Mouse (Mus musculus) central nervous system, embryonic 18 days (tissue): Measurements from ENCODE around the gene Dlat. TPM values are rescaled to one million over a fixed set of nuclear protein-coding genes. Genes with fewer than 3 reads are reported as not detected.

ENCODE experiments used
- polyA plus RNA-seq: library from polyadenylated mRNA; depleted of rRNA; stranded (reverse); fragments of >200 nt; gene quantifications from 2 replicates; pipeline ENCODE4 v1.2.3, GENCODE M21; 2012; rRNA removed

Dlat gene
- 34.1 and 40.0 TPM in 2 replicates for polyA plus RNA-seq

DNA sequence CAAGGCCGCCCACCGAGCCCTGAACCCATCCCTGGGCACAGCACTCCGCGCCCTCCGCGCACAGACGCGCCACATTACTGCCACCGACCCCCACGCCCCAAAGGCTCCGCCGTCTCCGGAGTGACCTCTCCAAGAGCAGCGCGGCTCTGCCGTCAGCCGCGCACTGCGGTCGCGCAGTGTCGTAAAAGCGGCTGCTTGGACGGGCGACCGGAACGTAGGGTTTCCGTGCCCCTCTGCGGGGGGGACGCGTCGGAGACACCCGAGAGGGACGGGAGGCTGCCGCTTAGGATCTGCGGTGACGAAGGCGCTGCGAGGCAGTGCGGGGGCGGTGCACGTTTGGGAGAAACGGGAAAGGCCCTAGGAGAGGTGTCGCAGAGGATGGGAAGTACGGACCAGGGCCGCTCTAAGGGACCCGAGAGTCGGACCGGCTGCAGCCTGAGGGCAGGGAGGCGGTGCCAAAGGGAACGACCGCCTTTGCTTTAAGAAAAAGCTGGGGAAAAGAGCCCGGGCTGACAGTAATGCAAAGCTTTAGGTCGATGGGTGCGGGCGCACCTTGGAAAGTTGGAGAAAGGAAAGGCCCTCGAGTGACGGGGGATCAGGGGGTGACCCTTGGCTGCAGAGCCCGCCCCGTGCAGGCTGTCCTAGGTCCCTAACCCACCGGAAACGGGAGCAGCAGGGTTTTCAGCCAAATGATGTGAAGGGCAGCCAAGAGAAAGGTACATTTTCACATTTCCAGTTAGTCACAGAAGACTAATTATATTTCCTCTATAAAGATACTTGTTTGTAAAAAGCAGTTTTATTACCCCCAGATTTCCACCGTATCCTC lies at the start of gene Dlat:
TSS of gene Dlat (minus strand) at position 389 of the 826 bp plus-strand sequence.

DNA sequence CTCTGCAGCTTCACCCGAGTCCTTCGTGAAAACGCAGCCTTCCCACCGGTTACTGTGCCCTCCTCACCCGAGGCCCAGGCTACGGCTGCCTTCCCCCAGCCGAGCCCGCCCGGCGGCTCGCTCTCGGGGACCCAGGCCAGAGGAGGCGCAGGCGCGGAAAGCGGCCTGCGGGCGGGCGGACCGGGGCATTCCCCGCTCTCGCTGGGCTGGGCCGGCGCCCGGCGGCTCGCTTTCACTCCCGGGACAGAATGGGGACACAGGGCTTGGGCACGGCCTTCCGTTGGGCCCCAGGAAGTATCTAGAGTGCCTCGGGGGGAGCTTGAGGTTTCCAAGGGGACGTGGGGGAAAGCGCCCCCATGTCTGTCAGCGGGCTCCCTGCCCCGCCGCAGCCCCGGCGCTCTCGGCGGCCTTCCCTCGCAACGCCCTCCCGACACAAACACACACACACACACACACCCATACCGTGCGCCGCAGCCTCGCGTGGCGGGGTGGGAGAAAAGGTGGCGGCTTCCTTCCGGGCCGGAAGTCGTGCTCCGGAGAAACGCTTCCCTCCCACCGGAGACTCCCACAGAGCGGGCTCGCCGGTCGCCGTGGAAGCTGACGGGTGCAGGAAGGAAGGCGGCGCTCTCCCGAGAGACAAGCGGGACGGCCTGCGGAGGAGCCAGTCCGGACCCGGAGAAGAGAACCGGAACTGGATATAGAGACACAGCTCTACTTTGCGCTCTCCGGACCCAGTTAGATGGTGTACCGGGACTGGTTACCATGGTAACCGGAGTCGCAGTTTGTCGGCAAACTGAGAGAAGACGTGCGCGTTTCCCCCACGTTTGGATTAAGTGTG lies 42.6 kb downstream of the Dlat start, which contains the start of the genes Pih1d2 and Nkapd1:
TSS of gene Pih1d2 (plus strand) at position 556 of the 838 bp plus-strand sequence.
TSS of gene Nkapd1 (minus strand) at position 699 of the 838 bp plus-strand sequence.

DNA sequence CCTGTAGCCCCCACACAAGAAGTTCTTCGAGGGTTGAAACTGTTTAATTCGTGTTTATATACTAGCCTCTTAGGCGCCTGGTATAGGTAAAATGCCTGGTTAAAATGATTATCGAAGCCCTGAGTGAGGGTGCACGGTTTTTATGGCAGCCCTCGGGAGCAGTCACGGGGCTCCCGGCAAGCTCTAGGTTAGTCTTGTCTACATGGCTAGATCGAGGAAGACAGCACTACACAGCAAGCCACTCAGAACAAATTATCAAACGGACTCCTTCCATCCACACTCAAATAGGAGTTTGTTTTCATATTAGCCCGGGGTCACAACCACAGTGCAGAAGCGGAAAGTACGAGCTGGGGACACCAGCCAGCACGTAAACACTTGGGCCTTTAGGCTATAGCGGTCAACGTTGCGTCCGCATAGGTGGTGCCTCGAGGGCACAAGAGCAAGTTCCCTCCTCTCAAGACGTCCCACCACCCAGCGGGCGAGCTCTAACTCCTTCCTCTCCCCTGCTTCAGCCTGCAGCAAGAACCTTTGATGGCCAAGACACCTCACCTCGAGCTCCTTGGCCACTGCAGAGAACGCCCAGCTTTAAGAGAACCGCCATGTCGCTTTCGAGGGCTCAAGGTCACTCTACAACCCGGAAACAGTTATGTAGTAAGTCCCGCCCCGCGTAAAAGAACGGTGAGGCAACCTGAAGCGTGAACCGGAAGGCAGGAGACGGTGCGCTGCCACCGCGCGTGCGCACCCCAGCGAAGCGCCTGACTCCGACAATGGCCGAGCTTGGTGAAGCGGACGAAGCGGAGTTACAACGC lies 56.2 kb downstream of the Dlat start, which contains the start of the genes Sdhd and Timm8b:
TSS of gene Sdhd (minus strand) at position 624 of the 809 bp plus-strand sequence.
TSS of gene Timm8b (plus strand) at position 722 of the 809 bp plus-strand sequence.

Other genes with a start within 250 kb of the Dlat start
- 0.25 and 4.2 TPM in 2 replicates for gene Plet1, start 165.3 kb downstream of the Dlat start, polyA plus RNA-seq
- 76.7 and 86.3 TPM in 2 replicates for gene Pts, start 131.1 kb downstream of the Dlat start, polyA plus RNA-seq
- 21.4 and 23.9 TPM in 2 replicates for gene Il18, start 105.0 kb downstream of the Dlat start, polyA plus RNA-seq
- 0.55 and 0.57 TPM in 2 replicates for gene Bco2, start 104.6 kb downstream of the Dlat start, polyA plus RNA-seq
- gene Tex12, start 98.5 kb downstream of the Dlat start, polyA plus RNA-seq: not detected in 2 replicates
- gene Sdhd, start 56.0 kb downstream of the Dlat start, polyA plus RNA-seq: 170 and 192 TPM in 2 replicates
- 424 and 466 TPM in 2 replicates for gene Timm8b, start 55.9 kb downstream of the Dlat start, polyA plus RNA-seq
- 3.7 and 4.0 TPM in 2 replicates for gene Pih1d2, start 42.5 kb downstream of the Dlat start, polyA plus RNA-seq
- 19.6 and 20.6 TPM in 2 replicates for gene Nkapd1, start 42.3 kb downstream of the Dlat start, polyA plus RNA-seq
- 38.1 and 39.0 TPM in 2 replicates for gene Dixdc1, start 79.7 kb upstream of the Dlat start, polyA plus RNA-seq
- 1.8 and 2.2 TPM in 2 replicates for gene 2310030G06Rik, start 86.8 kb upstream of the Dlat start, polyA plus RNA-seq
- 16.1 and 19.3 TPM in 2 replicates for gene Cryab, start 91.5 kb upstream of the Dlat start, polyA plus RNA-seq
- 1.3 and 4.1 TPM in 2 replicates for gene Hspb2, start 92.6 kb upstream of the Dlat start, polyA plus RNA-seq
- 7.5 and 7.8 TPM in 2 replicates for gene Fdxacb1, start 108.5 kb upstream of the Dlat start, polyA plus RNA-seq
- gene Alg9, start 115.2 kb upstream of the Dlat start, polyA plus RNA-seq: 51.7 and 53.4 TPM in 2 replicates
- gene 1110032A03Rik, start 115.7 kb upstream of the Dlat start, polyA plus RNA-seq: 45.9 and 48.9 TPM in 2 replicates
- gene Ppp2r1b, start 185.5 kb upstream of the Dlat start, polyA plus RNA-seq: 29.6 and 31.7 TPM in 2 replicates